Mouse (Mus musculus) bone marrow macrophage, adult 2 months (primary cell): ENCODE measurements at regions not wholly inside any gene's neighbourhood (a gene's known extent, or its start where the extent isn't known, plus 50 kb on each side); places are given as distances from the start of the nearest gene placed in this dataset.

ENCODE experiments used
- H3K27ac ChIP-seq: 2 replicates; pipeline ENCODE4 v1.5.1; 2012; ENCODE audit warnings: low read depth, low read length; ENCODE audit not compliant: insufficient read depth
- H3K4me1 ChIP-seq: 2 replicates; pipeline ENCODE4 v1.6.1; 2012; ENCODE audit warnings: low read length; ENCODE audit not compliant: control insufficient read depth, insufficient read depth
- H3K4me3 ChIP-seq: 2 replicates; pipeline ENCODE4 v1.5.1; 2012; ENCODE audit warnings: mild to moderate bottlenecking, low read length, moderate library complexity; ENCODE audit not compliant: insufficient read depth
- CTCF ChIP-seq: IDR thresholded peaks from 2 replicates; pipeline ENCODE4 v1.5.1; 2012; ENCODE audit warnings: low read depth, mild to moderate bottlenecking, low read length, moderate library complexity
- POLR2A ChIP-seq: IDR thresholded peaks from 2 replicates; pipeline ENCODE4 v1.6.1; 2012; ENCODE audit warnings: mild to moderate bottlenecking, low read depth, low read length, borderline replicate concordance

DNA sequence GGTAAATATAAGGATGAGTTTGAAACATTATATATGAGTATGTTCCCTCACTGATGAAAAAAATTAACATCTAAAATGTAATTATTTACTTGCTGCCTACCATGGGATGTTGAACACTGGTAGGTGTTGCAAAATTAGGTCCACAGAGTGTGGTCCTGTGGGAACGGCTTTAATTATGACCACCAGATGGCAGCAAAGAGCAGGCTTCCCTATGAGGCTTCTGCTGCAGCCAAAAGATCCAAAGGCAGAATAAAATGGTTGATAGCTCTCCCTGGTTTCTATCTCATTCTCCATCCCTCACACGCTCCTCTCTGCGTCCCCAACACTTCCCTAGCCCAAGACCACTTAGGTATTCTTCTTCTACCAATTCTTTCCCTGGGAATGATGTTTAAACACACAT lies 54.6 kb upstream of the Cit start:
- TF ChIP-seq CTCF (peak; percentile 57), POLR2A (no peak)

More for the DNA sequence above, 54.6 kb upstream of the Cit start:
- no peaks in the 10 kb centered on the region for H3K4me1 ChIP-seq
- H3K4me3 ChIP-seq: no peak overlapping the region
- H3K27ac ChIP-seq: no peak overlapping the region
